Mouse (Mus musculus) kidney, adult 2 months (tissue): ENCODE results near the gene Eml4. TPM values are rescaled to one million over a fixed set of nuclear protein-coding genes. Genes with fewer than 3 reads are reported as not detected.
A peak's percentile ranks its signal among the peaks of the same experiment; 100 is the strongest.

Experiments used
- DNase-seq: peaks from one replicate; pipeline ENCODE4 v3.0.0; 2021
- H3K27ac ChIP-seq: fragments of 200-500 bp; 2 replicates; pipeline ENCODE4 v1.5.1; 2012; ENCODE audit warnings: low read depth, low read length, control low read depth, inconsistent platforms; ENCODE audit not compliant: insufficient read depth
- H3K27me3 ChIP-seq: fragments of 200-500 bp; replicated peaks from 2 replicates; pipeline ENCODE4 v1.6.1; 2012; ENCODE audit warnings: mild to moderate bottlenecking, moderate library complexity, low read length, inconsistent platforms; ENCODE audit not compliant: control insufficient read depth, insufficient read depth
- H3K36me3 ChIP-seq: fragments of 200-500 bp; 2 replicates; pipeline ENCODE4 v1.6.1; 2012; ENCODE audit warnings: mild to moderate bottlenecking, moderate library complexity, low read length, inconsistent platforms; ENCODE audit not compliant: control insufficient read depth, insufficient read depth
- H3K4me1 ChIP-seq: fragments of 200-500 bp; 2 replicates; pipeline ENCODE4 v1.6.1; 2011; ENCODE audit warnings: low read length; ENCODE audit not compliant: control insufficient read depth, insufficient read depth
- H3K4me3 ChIP-seq: fragments of 200-500 bp; 2 replicates; pipeline ENCODE4 v1.5.1; 2011; ENCODE audit warnings: mild to moderate bottlenecking, low read depth, low read length, control low read depth; ENCODE audit not compliant: insufficient read depth
- CTCF ChIP-seq: fragments of 200-500 bp; conservative IDR thresholded peaks from 2 replicates; pipeline ENCODE4 v1.5.1; 2011; ENCODE audit warnings: low read depth, mild to moderate bottlenecking, control low read depth, low read length, moderate library complexity, mixed read lengths; ENCODE audit not compliant: insufficient read depth, insufficient read length
- POLR2A ChIP-seq: fragments of 200-500 bp; IDR thresholded peaks from one replicate; pipeline ENCODE4 v1.6.1; 2011; ENCODE audit warnings: low read depth, low read length, control low read depth
- WGBS: fragments of 180-500 bp; shearing (Covaris S2); methylation state at CpG from one replicate; pipeline ENCODE4 v1.1.7; 2018; 5-methylcytosine and 5-hydroxymethylcytosine counted together
- polyA plus RNA-seq: library from polyadenylated mRNA; depleted of rRNA; stranded (reverse); fragments of >200 nt; gene quantifications from 2 replicates; pipeline ENCODE4 v1.2.3, GENCODE M21; 2012

The Eml4 gene
- polyA plus RNA-seq, 1 experiment: 7.1 TPM

GRCm38 (mm10) chr17:83521881-83522280 is 171.2 kb downstream of the Eml4 start:
- Histone ChIP-seq H3K36me3 (no peaks in the 10 kb centered on the region), H3K4me1 (peaks cover 10% of the 10 kb centered on the region), H3K27me3 (no peaks in the 10 kb centered on the region), H3K4me3 (no peak overlapping the region), H3K27ac (no peak overlapping the region)
- no peak for DNase-seq
- 85% methylated on average over 4 of the region's 4 CpGs for WGBS
- no peak for TF ChIP-seq CTCF
- TF ChIP-seq POLR2A: no peak

GRCm38 (mm10) chr17:83522590-83523379 is 172.1 kb downstream of the Eml4 start:
- H3K36me3 ChIP-seq: no peaks in the 10 kb centered on the region
- DNase-seq: peak; percentile 72
- no peaks in the 10 kb centered on the region for H3K27me3 ChIP-seq
- TF ChIP-seq POLR2A: no peak
- no peak for TF ChIP-seq CTCF
- H3K4me1 ChIP-seq: peaks cover 13% of the 10 kb centered on the region
- peak overlapping the region; percentile 49 for H3K27ac ChIP-seq
- no peak overlapping the region for H3K4me3 ChIP-seq
- 35% methylated on average over 7 of the region's 7 CpGs for WGBS

GRCm38 (mm10) chr17:83524753-83525152 is 174.0 kb downstream of the Eml4 start:
- TF ChIP-seq CTCF (no peak), POLR2A (no peak)
- DNase-seq: no peak
- Histone ChIP-seq H3K4me1 (peaks cover 16% of the 10 kb centered on the region), H3K4me3 (no peak overlapping the region), H3K36me3 (no peaks in the 10 kb centered on the region), H3K27me3 (no peaks in the 10 kb centered on the region), H3K27ac (no peak overlapping the region)
- WGBS: 72% methylated on average over 7 of the region's 7 CpGs

GRCm38 (mm10) chr17:83525596-83525995 is 174.9 kb downstream of the Eml4 start:
- WGBS: 12% methylated on average over 8 of the region's 8 CpGs
- no peak for DNase-seq
- H3K27ac ChIP-seq: peak overlapping the region; percentile 40; the same call in 1 of the 2 replicates
- peaks cover 16% of the 10 kb centered on the region for H3K4me1 ChIP-seq
- no peak overlapping the region for H3K4me3 ChIP-seq
- H3K27me3 ChIP-seq: no peaks in the 10 kb centered on the region
- TF ChIP-seq POLR2A (no peak), CTCF (no peak)
- no peaks in the 10 kb centered on the region for H3K36me3 ChIP-seq

- H3K27me3 ChIP-seq: no peaks in the 10 kb centered on the region
- WGBS: 44% methylated on average over 5 of the region's 5 CpGs
- no peak for TF ChIP-seq POLR2A
- no peak for TF ChIP-seq CTCF
Observed at GRCm38 (mm10) chr17:83526091-83526561, 175.4 kb downstream of the Eml4 start.

GRCm38 (mm10) chr17:83526624-83527532 is 176.1 kb downstream of the Eml4 start:
- Histone ChIP-seq H3K27ac (peak overlapping the region; percentile 60), H3K4me3 (no peak overlapping the region), H3K4me1 (peaks cover 16% of the 10 kb centered on the region), H3K27me3 (no peaks in the 10 kb centered on the region), H3K36me3 (no peaks in the 10 kb centered on the region)
- peak; percentile 57 for DNase-seq
- 47% methylated on average over 13 of the region's 13 CpGs for WGBS
- TF ChIP-seq CTCF (no peak), POLR2A (no peak)

More at GRCm38 (mm10) chr17:83526091-83526561, 175.4 kb downstream of the Eml4 start:
- Histone ChIP-seq H3K4me3 (no peak overlapping the region), H3K36me3 (no peaks in the 10 kb centered on the region), H3K4me1 (peaks cover 16% of the 10 kb centered on the region), H3K27ac (peak overlapping the region; percentile 10; the same call in 1 of the 2 replicates)
- DNase-seq: no peak
